Mouse (Mus musculus): Measurements from ENCODE around the gene Nmnat2. TPM values are rescaled to one million over a fixed set of nuclear protein-coding genes. Genes with fewer than 3 reads are reported as not detected.

Gene Nmnat2
- polyA plus RNA-seq, 1 experiment from 2014 or later, result 75.4 TPM

GRCm38 (mm10) chr1:153104804-153105203, 150.0 kb downstream of the Nmnat2 start:
- 75% methylated on average over 10 of the region's 12 CpGs for WGBS
- no peaks in the 10 kb centered on the region for H3K36me3 ChIP-seq (ENCODE audit: control insufficient read depth, insufficient read depth, low read length)
- no peak overlapping the region for H3K4me3 ChIP-seq (ENCODE audit: low read length)
- no peak overlapping the region for H3K9ac ChIP-seq (ENCODE audit: low read depth, low read length)
- H3K4me1 ChIP-seq (ENCODE audit: control insufficient read depth, insufficient read depth, low read depth, low read length), result peaks cover 5% of the 10 kb centered on the region; the same call in 1 of the 2 replicates
- H3K27me3 ChIP-seq (replicated peaks; ENCODE audit: control insufficient read depth, insufficient read depth, low read length), result no peaks in the 10 kb centered on the region
- no peak overlapping the region for H3K27ac ChIP-seq (ENCODE audit: low read depth, low read length)
- no peak for ATAC-seq
- H3K9me3 ChIP-seq (ENCODE audit: control insufficient read depth, low read length), result no peaks in the 10 kb centered on the region
- H3K4me2 ChIP-seq (ENCODE audit: low read length), result no peak overlapping the region

GRCm38 (mm10) chr1:153107866-153108265, 153.1 kb downstream of the Nmnat2 start:
- H3K4me2 ChIP-seq (ENCODE audit: low read length), result no peak overlapping the region
- WGBS, result 23% methylated on average over 7 of the region's 7 CpGs
- ATAC-seq, result peak; percentile 76
- no peak overlapping the region for H3K4me3 ChIP-seq (ENCODE audit: low read length)
- no peaks in the 10 kb centered on the region for H3K9me3 ChIP-seq (ENCODE audit: control insufficient read depth, low read length)
- H3K27me3 ChIP-seq (replicated peaks; ENCODE audit: control insufficient read depth, insufficient read depth, low read length), result no peaks in the 10 kb centered on the region
- peaks cover 5% of the 10 kb centered on the region; the same call in 1 of the 2 replicates for H3K4me1 ChIP-seq (ENCODE audit: control insufficient read depth, insufficient read depth, low read depth, low read length)
- no peak overlapping the region for H3K27ac ChIP-seq (ENCODE audit: low read depth, low read length)
- no peak overlapping the region for H3K9ac ChIP-seq (ENCODE audit: low read depth, low read length)
- H3K36me3 ChIP-seq (ENCODE audit: control insufficient read depth, insufficient read depth, low read length), result peaks cover 4% of the 10 kb centered on the region

GRCm38 (mm10) chr1:153109346-153109745, 154.6 kb downstream of the Nmnat2 start:
- H3K27ac ChIP-seq (ENCODE audit: low read depth, low read length), result no peak overlapping the region
- peaks cover 5% of the 10 kb centered on the region; the same call in 1 of the 2 replicates for H3K4me1 ChIP-seq (ENCODE audit: control insufficient read depth, insufficient read depth, low read depth, low read length)
- H3K4me2 ChIP-seq (ENCODE audit: low read length), result no peak overlapping the region
- no peaks in the 10 kb centered on the region for H3K27me3 ChIP-seq (replicated peaks; ENCODE audit: control insufficient read depth, insufficient read depth, low read length)
- no peaks in the 10 kb centered on the region for H3K9me3 ChIP-seq (ENCODE audit: control insufficient read depth, low read length)
- 83% methylated on average over 5 of the region's 5 CpGs for WGBS
- H3K4me3 ChIP-seq (ENCODE audit: low read length), result no peak overlapping the region
- peaks cover 4% of the 10 kb centered on the region for H3K36me3 ChIP-seq (ENCODE audit: control insufficient read depth, insufficient read depth, low read length)
- H3K9ac ChIP-seq (ENCODE audit: low read depth, low read length), result no peak overlapping the region
- ATAC-seq, result no peak

GRCm38 (mm10) chr1:153109836-153110235, 155.0 kb downstream of the Nmnat2 start:
- Histone ChIP-seq H3K9ac (ENCODE audit: low read depth, low read length) (no peak overlapping the region), H3K27me3 (replicated peaks; ENCODE audit: control insufficient read depth, insufficient read depth, low read length) (no peaks in the 10 kb centered on the region), H3K4me1 (ENCODE audit: control insufficient read depth, insufficient read depth, low read depth, low read length) (peaks cover 5% of the 10 kb centered on the region; the same call in 1 of the 2 replicates), H3K36me3 (ENCODE audit: control insufficient read depth, insufficient read depth, low read length) (peaks cover 4% of the 10 kb centered on the region), H3K4me2 (ENCODE audit: low read length) (no peak overlapping the region), H3K9me3 (ENCODE audit: control insufficient read depth, low read length) (no peaks in the 10 kb centered on the region), H3K27ac (ENCODE audit: low read depth, low read length) (no peak overlapping the region), H3K4me3 (ENCODE audit: low read length) (no peak overlapping the region)
- no peak for ATAC-seq
- WGBS, result 66% methylated on average over 3 of the region's 3 CpGs

GRCm38 (mm10) chr1:153111596-153111995, 156.8 kb downstream of the Nmnat2 start:
- Histone ChIP-seq H3K4me2 (ENCODE audit: low read length) (no peak overlapping the region), H3K9ac (ENCODE audit: low read depth, low read length) (no peak overlapping the region), H3K4me3 (ENCODE audit: low read length) (no peak overlapping the region), H3K27me3 (replicated peaks; ENCODE audit: control insufficient read depth, insufficient read depth, low read length) (no peaks in the 10 kb centered on the region), H3K4me1 (ENCODE audit: control insufficient read depth, insufficient read depth, low read depth, low read length) (peaks cover 5% of the 10 kb centered on the region; the same call in 1 of the 2 replicates), H3K9me3 (ENCODE audit: control insufficient read depth, low read length) (no peaks in the 10 kb centered on the region), H3K27ac (ENCODE audit: low read depth, low read length) (no peak overlapping the region), H3K36me3 (ENCODE audit: control insufficient read depth, insufficient read depth, low read length) (peaks cover 4% of the 10 kb centered on the region)
- ATAC-seq, result no peak
- WGBS, result 67% methylated on average over 4 of the region's 4 CpGs

- 92% methylated on average over 8 of the region's 8 CpGs for WGBS
- Histone ChIP-seq H3K4me2 (ENCODE audit: low read length) (no peak overlapping the region), H3K27ac (ENCODE audit: low read depth, low read length) (no peak overlapping the region), H3K4me3 (ENCODE audit: low read length) (no peak overlapping the region), H3K36me3 (ENCODE audit: control insufficient read depth, insufficient read depth, low read length) (peaks cover 4% of the 10 kb centered on the region), H3K27me3 (replicated peaks; ENCODE audit: control insufficient read depth, insufficient read depth, low read length) (no peaks in the 10 kb centered on the region), H3K9ac (ENCODE audit: low read depth, low read length) (no peak overlapping the region), H3K9me3 (ENCODE audit: control insufficient read depth, low read length) (no peaks in the 10 kb centered on the region), H3K4me1 (ENCODE audit: control insufficient read depth, insufficient read depth, low read depth, low read length) (no peaks in the 10 kb centered on the region)
- no peak for ATAC-seq
These were observed 160.5 kb downstream of the Nmnat2 start for GRCm38 (mm10) chr1:153115315-153115714.

GRCm38 (mm10) chr1:153120544-153120943, 165.8 kb downstream of the Nmnat2 start:
- Histone ChIP-seq H3K36me3 (ENCODE audit: control insufficient read depth, insufficient read depth, low read length) (no peaks in the 10 kb centered on the region), H3K4me3 (ENCODE audit: low read length) (no peak overlapping the region), H3K27me3 (replicated peaks; ENCODE audit: control insufficient read depth, insufficient read depth, low read length) (no peaks in the 10 kb centered on the region), H3K9ac (ENCODE audit: low read depth, low read length) (no peak overlapping the region), H3K4me2 (ENCODE audit: low read length) (no peak overlapping the region), H3K27ac (ENCODE audit: low read depth, low read length) (no peak overlapping the region), H3K9me3 (ENCODE audit: control insufficient read depth, low read length) (no peaks in the 10 kb centered on the region), H3K4me1 (ENCODE audit: control insufficient read depth, insufficient read depth, low read depth, low read length) (no peaks in the 10 kb centered on the region)
- ATAC-seq, result no peak
- 75% methylated on average over 6 of the region's 6 CpGs for WGBS

GRCm38 (mm10) chr1:153121320-153121719, 166.5 kb downstream of the Nmnat2 start:
- Histone ChIP-seq H3K4me3 (ENCODE audit: low read length) (no peak overlapping the region), H3K4me2 (ENCODE audit: low read length) (no peak overlapping the region), H3K9ac (ENCODE audit: low read depth, low read length) (no peak overlapping the region), H3K27me3 (replicated peaks; ENCODE audit: control insufficient read depth, insufficient read depth, low read length) (no peaks in the 10 kb centered on the region), H3K4me1 (ENCODE audit: control insufficient read depth, insufficient read depth, low read depth, low read length) (no peaks in the 10 kb centered on the region), H3K9me3 (ENCODE audit: control insufficient read depth, low read length) (no peaks in the 10 kb centered on the region), H3K36me3 (ENCODE audit: control insufficient read depth, insufficient read depth, low read length) (no peaks in the 10 kb centered on the region), H3K27ac (ENCODE audit: low read depth, low read length) (no peak overlapping the region)
- no peak for ATAC-seq
- 92% methylated on average over 5 of the region's 5 CpGs for WGBS

GRCm38 (mm10) chr1:153122764-153123163, 168.0 kb downstream of the Nmnat2 start:
- H3K9ac ChIP-seq (ENCODE audit: low read depth, low read length), result no peak overlapping the region
- H3K4me3 ChIP-seq (ENCODE audit: low read length), result no peak overlapping the region
- 92% methylated on average over 4 of the region's 4 CpGs for WGBS
- no peaks in the 10 kb centered on the region for H3K9me3 ChIP-seq (ENCODE audit: control insufficient read depth, low read length)
- no peaks in the 10 kb centered on the region for H3K27me3 ChIP-seq (replicated peaks; ENCODE audit: control insufficient read depth, insufficient read depth, low read length)
- H3K27ac ChIP-seq (ENCODE audit: low read depth, low read length), result no peak overlapping the region
- no peaks in the 10 kb centered on the region for H3K36me3 ChIP-seq (ENCODE audit: control insufficient read depth, insufficient read depth, low read length)
- H3K4me2 ChIP-seq (ENCODE audit: low read length), result no peak overlapping the region
- no peaks in the 10 kb centered on the region for H3K4me1 ChIP-seq (ENCODE audit: control insufficient read depth, insufficient read depth, low read depth, low read length)
- ATAC-seq, result no peak

GRCm38 (mm10) chr1:153124502-153124901, 169.7 kb downstream of the Nmnat2 start:
- Histone ChIP-seq H3K36me3 (ENCODE audit: control insufficient read depth, insufficient read depth, low read length) (no peaks in the 10 kb centered on the region), H3K27me3 (replicated peaks; ENCODE audit: control insufficient read depth, insufficient read depth, low read length) (no peaks in the 10 kb centered on the region), H3K4me1 (ENCODE audit: control insufficient read depth, insufficient read depth, low read depth, low read length) (no peaks in the 10 kb centered on the region), H3K4me3 (ENCODE audit: low read length) (no peak overlapping the region), H3K9ac (ENCODE audit: low read depth, low read length) (no peak overlapping the region), H3K9me3 (ENCODE audit: control insufficient read depth, low read length) (no peaks in the 10 kb centered on the region), H3K27ac (ENCODE audit: low read depth, low read length) (no peak overlapping the region), H3K4me2 (ENCODE audit: low read length) (no peak overlapping the region)
- no peak for ATAC-seq
- WGBS, result 89% methylated on average over 5 of the region's 5 CpGs

Measured in hindbrain, embryonic 16.5 days (tissue).